Mouse (Mus musculus): ENCODE data around the gene Myt1l.

Gene Myt1l

DNA sequence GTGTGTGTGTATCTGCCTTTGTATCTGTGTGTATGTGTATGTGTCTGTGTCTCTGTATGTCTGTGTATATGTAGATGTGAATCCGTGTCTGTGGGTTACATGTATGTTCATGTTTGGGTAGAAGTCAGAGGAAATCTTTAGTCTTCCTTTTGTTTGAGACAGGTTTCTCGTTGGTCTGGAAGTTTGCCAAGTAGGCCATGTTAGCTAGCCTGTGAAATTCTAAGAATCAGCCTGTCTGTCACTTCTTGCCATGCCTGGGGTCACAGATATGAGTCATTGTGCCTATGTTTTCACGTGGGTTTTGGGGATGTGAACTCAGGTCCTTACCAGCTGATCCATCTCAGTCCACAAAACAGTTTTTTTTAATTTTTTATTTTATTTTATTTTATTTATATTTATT, 128.9 kb downstream of the Myt1l start:
- DNase-seq (ENCODE audit: low read depth, low spot score) = no peak

- DNase-seq (ENCODE audit: low read depth, low spot score) = no peak
These were observed 129.7 kb downstream of the Myt1l start for GRCm38 (mm10) chr12:29657870-29658269.

DNA sequence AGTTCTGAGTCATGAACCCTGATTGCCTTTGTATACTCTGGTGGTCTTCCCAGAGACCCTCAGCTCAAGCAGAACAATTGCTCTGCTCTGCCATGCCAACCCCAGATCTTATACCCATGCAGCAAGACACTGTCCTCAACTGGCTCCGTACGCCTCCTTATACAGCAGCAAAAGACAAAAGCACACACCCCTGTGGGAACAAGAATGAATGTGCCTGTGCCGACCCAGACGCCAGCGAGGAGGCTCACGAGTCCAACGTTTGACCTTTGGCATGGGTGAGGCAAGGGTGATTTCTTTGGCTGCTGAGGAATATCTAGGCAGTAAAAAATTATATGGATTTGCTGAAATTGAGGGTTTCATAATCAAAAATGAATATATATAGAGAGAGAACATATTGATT, 143.8 kb downstream of the Myt1l start:
- DNase-seq (ENCODE audit: low read depth, low spot score) = no peak

DNA sequence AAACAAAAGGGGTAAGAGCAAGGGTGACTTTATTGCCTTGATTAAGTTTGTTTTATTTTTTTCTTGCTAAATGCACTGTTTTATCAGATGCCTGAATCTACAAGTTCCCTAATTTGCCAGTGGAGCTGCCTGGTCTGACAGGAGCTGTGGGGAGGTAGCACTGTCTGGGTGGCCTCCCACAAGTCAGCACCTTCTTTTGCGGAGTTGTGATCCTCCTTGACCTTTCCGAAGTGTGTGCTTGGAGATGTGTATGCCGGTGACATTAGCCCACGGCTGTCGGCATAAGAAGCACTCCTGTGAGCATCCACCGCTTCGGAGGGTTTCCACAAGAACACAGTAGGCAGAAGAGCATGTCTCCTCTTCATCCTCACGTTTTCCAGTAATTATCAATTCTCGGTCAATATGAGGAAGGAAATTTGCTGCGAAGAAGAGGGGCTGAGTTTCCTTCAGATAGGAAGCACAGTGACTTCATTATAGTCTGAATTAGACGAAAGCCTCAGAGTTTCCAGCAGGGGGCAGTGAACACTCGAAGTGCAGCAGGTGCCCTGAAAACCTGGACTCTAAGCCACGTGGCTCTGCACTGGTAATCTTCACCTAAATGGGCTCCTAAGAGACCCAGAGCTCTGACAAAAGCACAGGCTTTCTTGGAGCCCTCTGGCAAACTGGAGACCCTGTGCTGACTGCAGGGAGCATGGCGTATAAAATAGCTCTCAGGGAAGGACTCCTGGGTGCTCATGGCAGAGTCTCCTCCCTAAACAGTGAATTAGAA, 147.6 kb downstream of the Myt1l start:
- peak; percentile 52 for DNase-seq (ENCODE audit: low read depth, low spot score)

- no peak for DNase-seq (ENCODE audit: low read depth, low spot score)
These were observed 154.2 kb downstream of the Myt1l start for GRCm38 (mm10) chr12:29682384-29682783.

DNA sequence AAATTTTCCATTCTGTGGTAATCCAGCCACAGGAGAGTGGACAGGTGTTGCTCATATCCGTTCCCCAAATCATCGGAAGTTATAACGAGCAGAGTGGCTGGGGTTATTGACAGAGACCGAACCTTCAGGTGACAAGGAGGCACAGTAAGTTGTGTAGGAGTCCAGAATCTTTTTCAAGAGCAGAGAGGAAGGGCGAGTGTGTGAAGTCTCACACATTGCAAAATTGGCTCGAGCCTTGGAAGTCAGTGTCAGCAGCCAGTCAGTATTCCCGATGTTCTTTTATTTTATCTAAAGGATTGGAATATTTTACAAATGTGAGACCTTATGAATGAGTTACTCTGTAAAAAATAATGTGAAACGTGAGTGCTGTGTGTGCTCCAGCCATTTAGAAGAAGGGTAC, 154.8 kb downstream of the Myt1l start:
- no peak for DNase-seq (ENCODE audit: low read depth, low spot score)

DNA sequence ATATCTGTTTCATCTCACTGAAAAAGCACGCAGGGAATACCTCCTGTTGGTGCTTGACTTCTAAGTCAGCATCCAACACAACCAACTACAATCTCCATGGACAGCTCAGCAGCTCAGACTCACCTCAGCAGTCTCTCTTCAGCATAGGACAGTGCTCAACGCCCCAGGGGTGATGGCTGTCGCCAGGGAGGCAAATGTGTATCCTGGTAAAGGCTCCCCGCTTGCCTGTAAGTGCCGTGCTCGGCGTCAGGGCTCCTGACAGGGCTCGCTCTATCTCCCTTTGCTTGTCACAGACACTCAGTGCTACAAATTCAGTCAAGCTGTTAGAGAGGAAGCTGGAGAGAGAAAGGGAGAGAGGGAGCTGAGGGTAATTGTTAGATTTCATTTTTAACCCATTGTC, 158.1 kb downstream of the Myt1l start:
- DNase-seq (ENCODE audit: low read depth, low spot score) = no peak

- no peak for DNase-seq (ENCODE audit: low read depth, low spot score)
These were observed 163.4 kb downstream of the Myt1l start for GRCm38 (mm10) chr12:29691566-29691965.

DNA sequence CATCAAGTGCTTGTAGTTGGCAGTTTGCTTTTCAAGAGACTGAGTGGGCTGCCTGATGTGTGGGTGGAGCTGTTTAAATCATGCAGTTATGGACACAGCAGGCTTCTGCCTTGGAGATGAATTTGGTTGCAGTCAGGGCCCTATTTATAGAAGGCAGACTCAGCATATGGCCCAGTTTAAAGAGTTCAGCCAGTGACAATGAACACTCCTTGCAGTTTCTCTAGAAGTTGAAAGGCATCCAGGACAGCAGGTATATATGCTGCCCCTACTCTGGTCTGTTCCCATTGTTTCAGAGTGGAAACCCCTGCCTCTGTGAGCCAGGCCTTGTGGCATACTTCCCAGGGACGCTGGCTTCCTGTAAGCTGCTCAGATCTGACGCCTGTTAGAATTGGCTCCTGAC, 167.0 kb downstream of the Myt1l start:
- DNase-seq (ENCODE audit: low read depth, low spot score) = peak; percentile 37

- DNase-seq (ENCODE audit: low read depth, low spot score) = peak; percentile 52
These were observed 169.6 kb downstream of the Myt1l start for GRCm38 (mm10) chr12:29697526-29698500.

DNA sequence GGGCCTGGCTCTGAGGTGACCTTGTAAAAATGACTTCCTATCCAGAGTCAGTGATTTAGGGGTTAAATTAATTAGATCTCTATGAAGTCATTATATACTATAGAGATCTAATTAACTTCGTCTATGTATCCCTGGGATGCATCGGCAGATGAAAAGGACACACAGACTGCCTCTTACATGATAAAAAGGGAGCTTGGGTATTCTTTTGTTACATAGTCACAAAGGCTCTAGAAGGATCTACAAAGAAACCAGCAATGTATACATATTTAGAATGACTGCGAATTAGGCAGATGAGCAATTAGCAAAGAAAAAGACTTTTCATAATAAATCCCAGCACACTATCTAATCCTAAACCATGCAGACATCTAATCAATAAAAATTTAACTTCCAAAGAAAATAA, 170.4 kb downstream of the Myt1l start:
- DNase-seq (ENCODE audit: low read depth, low spot score) = no peak

- DNase-seq (ENCODE audit: low read depth, low spot score) = no peak
These were observed 170.8 kb downstream of the Myt1l start for GRCm38 (mm10) chr12:29698976-29699375.

DNA sequence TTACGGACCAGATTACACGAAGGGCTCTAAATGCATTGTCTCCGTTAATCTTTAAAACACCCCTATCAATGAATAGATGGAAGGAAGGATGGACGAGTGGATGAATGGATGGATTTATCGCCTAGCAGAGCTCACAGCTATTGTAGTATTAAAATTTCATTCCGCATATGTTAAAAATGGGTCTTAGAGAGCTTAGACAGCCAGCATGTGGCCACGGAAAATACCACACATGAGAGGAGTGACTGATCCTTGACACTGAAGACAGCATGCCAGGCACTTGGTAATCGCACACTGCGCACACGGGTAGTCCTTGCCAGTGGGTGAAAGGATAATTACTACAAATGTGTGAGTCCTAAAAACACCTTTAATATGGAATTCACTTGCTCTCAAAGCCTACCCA, 171.2 kb downstream of the Myt1l start:
- DNase-seq (ENCODE audit: low read depth, low spot score) = no peak

GRCm38 (mm10) chr12:29700026-29700425, 171.8 kb downstream of the Myt1l start:
- DNase-seq (ENCODE audit: low read depth, low spot score) = no peak

DNA sequence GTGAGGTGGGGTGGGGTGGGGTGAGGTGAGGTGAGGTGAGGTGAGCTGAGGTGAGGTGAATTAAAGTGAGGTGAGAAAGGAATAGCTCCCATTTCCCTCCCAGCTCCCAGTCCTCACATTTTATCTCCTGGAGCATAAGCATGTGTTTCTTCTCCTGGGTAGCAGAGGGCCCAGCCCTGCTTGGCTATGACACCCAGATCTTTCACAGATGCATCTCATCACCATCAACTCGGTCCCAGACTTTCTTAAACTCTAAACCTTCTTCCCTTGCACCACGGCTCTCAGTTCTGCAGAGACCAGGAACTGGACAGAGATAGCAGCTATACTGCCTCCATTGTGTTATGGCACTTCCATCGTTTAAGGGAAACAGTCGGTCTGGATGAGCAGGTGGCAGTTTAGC, 172.9 kb downstream of the Myt1l start:
- DNase-seq (ENCODE audit: low read depth, low spot score) = no peak

GRCm38 (mm10) chr12:29701731-29702316, 173.6 kb downstream of the Myt1l start:
- peak; percentile 68 for DNase-seq (ENCODE audit: low read depth, low spot score)

DNA sequence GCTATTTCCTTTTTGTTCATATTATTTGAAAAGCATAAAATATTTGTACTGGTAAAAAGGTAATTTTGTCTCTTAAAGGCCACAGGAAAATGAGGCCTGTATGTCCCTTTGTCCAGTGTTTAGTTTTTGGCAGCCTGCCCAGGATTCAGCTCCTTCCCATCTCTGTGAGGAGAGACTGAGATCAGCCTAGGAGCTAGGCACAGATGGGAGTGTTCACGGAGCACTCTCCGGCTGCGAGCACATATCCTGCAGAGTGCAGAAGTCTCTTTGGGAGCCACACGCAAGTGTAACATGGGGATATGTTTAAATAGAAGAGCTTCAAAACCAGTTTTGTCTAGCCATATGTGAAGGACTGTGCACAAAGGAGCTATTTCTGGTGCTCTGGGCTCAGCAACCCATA, 174.4 kb downstream of the Myt1l start:
- DNase-seq (ENCODE audit: low read depth, low spot score) = peak; percentile 52

DNA sequence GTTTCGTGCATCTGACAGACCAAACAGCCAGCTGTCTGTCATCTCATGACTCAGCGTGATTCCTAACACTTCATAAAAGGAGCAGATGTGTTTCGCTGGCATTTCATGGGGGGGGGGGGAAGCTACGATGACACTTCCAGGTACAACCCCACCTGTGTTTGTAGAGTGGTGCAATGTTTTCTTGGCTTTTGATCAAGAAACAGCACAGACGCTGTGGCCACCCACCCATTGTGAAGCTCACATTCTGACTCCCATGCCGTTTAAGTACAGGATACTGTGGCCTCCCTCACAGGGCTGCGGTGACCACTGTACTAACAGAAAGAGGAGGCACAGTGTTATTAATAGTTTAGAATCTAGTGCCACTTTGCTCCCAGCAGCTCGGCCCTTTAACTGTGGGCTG, 175.4 kb downstream of the Myt1l start:
- no peak for DNase-seq (ENCODE audit: low read depth, low spot score)

GRCm38 (mm10) chr12:29707094-29707493, 178.9 kb downstream of the Myt1l start:
- DNase-seq (ENCODE audit: low read depth, low spot score) = no peak

- DNase-seq (ENCODE audit: low read depth, low spot score) = no peak
These were observed 180.0 kb downstream of the Myt1l start for GRCm38 (mm10) chr12:29708166-29708565.

DNA sequence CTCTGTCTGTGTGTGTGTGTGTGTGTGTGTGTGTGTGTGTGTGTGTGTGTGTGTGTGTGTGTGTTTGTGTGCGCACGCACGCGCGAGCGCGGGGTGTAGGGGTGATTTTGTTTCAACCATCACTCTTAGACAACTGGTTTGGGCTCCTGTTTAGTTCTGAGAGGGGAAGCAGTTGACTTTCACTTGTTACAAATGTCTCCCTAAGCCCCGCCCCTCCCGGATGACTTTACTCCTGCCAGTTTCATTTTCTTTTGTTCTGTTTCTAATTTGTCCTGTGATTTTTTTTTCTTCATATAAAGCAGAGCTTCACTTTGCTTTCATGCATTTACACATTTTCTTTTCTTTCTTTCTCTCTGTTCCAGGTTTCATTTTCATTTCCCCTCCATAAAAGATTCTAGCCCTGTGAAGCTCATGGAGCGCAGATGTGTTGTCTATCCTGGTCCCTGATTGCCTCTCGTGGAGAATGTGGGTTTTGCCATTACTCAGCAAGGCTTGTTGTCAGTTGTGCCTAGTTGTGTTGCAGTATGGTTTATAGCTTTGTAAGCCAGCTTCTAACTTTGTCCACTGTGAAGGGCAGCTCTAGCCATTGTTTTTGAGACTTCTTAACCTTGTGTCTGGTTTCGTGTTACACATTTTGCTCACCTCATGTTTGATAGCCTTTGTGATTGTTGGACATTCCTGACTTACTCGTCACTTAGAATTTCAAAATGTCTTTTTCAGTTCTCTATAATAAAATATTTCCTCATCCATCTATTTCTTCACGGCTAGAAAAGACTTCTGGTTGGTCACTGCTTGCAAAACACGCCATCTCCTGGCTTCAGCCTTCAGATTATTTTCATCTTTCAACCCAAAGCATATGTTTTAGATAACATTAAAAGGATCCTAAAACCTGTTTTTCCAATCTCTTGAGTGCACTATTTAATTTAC, 184.9 kb downstream of the Myt1l start:
- no peak for DNase-seq (ENCODE audit: low read depth, low spot score)

Data from skeletal muscle tissue, adult 2 months (tissue).